Mouse (Mus musculus) common myeloid progenitor, adult 5-6 weeks (primary cell): ENCODE results near the gene Sapcd1. TPM values are rescaled to one million over a fixed set of nuclear protein-coding genes. Genes with fewer than 3 reads are reported as not detected.
"Not testable (repeated sequence)": the region's sequence is repeated elsewhere in the genome, so short reads cannot be mapped to it uniquely, and the experiment has no call there.

Experiments
- ATAC-seq: replicated peaks from 2 replicates; pipeline ENCODE4 v1.8.0; 2016; ENCODE audit warnings: low read depth, mild to moderate bottlenecking, moderate TSS enrichment, inconsistent platforms; ENCODE audit not compliant: poor library complexity, severe bottlenecking
- total RNA-seq: library from RNA; stranded (forward); fragments of 200-1000, 187-1606 nt; gene quantifications from 2 replicates; pipeline ENCODE4 v1.2.3, GENCODE M21; 2017

Sapcd1 gene
- total RNA-seq, 1 experiment from 2014 or later = 1.2 TPM

DNA sequence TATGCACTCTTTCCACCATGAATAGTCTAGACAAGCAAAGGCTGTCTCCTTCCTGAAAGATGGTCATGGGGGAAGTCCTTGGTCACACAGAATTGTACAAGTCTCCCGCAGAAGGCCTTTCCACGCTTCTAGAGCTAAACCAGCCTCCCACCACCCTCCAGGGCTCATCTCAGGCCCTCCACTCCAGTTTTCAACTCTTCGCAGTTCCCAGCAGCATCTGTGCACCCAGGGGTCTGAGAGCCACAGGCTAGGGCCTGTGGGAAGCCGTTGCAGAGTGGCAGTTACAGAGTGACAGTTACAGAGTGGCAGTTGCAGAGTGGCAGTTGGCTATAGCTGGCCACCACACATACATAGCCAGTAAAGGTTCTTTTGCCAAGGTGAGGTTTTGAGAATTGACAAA lies 31.9 kb downstream of the Sapcd1 start:
- ATAC-seq = not testable (repeated sequence)

DNA sequence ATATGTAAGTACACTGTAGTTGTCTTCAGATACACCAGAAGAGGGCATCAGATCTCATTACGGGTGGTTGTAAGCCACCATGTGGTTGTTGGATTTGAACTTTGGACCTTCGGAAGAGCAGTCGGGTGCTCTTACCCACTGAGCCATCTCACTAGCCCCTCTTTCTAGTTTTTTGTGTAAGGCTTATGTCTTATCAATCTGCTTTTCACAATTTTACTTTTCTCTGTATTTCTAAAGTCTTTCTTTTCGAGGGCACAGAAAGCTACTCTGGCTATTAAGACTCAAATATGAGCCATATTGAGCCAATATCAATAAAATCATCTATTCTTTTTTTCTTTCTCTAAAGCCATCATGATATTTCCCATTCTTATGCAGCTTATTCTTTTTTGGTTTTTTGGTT lies 32.6 kb downstream of the Sapcd1 start:
- not testable (repeated sequence) for ATAC-seq

DNA sequence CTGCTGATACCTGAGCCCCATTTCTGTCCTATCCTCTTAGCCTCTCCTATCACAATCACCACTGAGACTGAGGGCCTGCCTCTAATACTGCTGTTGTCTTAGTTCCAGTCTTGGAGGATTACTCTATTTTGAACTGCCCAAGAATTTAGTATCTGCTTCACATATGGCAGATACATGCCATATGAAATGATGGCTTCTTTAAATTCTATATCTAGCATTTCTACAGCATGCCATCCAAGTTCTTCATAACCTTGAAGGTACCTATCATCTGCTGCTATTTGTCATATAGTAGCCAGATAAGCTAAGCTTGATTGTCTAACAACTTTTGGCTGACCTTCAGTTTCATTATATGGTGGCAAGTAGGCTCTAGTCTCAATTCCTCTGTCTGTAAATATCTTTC lies 33.1 kb downstream of the Sapcd1 start:
- no peak for ATAC-seq

GRCm38 (mm10) chr17:34984218-34984617 lies 43.6 kb downstream of the Sapcd1 start:
- ATAC-seq = peak; percentile 41; the same call in 1 of the 2 replicates

DNA sequence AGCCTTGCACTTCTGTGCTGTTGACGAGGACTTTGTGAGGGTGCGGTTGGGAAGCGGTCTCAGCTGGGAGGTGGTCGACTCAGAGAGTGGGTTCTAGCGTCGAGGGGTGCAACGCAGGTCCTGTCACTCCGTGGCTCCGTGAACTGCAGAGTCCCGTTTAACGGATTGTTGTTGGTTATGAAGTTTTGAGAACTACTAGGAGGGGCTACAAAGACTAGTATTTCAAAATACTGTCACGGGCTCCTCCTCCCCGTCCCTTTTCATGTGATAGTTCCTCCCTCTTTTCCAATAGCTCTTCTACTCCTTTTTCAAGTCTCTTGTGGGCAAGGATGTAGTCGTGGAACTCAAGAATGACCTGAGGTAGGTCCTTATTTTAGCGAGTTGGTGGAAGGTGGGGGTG lies 45.5 kb downstream of the Sapcd1 start:
- ATAC-seq = peak; percentile 31

DNA sequence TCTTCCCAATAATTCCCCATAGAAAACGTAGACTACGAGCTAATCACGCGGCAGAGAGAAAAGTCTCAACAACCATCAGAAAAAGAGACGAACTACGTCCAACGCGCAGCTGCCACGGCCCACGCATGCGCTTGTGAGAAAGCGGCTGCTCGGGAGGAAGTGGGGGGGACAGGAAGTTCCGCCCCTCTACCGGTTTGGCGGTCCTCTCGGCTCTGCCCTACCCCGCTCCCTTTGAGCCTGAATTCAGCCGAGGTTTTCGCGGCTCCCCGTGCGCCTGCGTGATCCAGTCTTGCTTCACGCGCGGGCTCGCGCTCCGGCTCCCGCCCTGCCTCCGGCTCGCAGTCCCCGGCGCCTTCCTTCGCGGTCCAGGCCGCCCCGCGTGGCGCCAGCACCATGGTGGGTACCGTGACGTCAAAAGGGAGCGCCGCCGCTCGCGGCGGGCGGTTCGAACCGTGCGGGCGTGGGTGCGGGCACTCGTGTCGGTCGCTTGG lies 46.1 kb downstream of the Sapcd1 start, which contains the start of gene Lsm2:
Gene Lsm2 (plus strand): TSS at position 173 of the 491 bp plus-strand sequence.
- ATAC-seq = peak; percentile 81

DNA sequence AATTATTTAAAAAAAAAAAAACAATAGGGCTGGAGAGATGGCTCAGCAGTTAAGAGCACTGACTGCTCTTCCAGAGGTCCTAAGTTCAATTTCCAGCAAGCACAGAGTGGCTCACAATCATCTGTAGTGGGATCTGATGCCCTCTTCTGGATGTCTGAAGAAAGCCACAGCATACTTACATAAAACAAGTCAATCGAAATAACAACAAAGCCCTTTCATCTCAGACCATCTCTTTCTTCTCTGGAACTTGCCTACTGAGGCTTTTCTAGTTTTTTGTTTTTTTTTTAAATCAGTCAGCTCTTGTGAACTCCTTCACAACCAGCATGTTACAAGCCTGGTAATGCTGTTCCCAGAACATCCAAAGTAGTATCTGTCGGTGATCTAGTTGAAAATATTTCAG lies 47.2 kb downstream of the Sapcd1 start:
- ATAC-seq = no peak

- ATAC-seq = no peak
Observed at GRCm38 (mm10) chr17:34979631-34980030, 48.2 kb downstream of the Sapcd1 start.

DNA sequence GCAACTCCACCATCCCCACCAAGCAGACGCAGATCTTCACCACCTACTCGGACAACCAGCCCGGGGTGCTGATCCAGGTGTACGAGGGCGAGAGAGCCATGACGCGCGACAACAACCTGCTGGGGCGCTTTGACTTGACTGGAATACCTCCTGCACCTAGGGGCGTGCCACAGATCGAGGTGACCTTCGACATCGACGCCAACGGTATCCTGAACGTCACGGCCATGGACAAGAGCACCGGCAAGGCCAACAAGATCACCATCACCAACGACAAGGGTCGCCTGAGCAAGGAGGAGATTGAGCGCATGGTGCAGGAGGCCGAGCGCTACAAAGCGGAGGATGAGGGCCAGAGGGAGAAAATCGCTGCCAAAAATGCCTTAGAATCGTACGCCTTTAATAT lies 49.6 kb downstream of the Sapcd1 start:
- no peak for ATAC-seq

DNA sequence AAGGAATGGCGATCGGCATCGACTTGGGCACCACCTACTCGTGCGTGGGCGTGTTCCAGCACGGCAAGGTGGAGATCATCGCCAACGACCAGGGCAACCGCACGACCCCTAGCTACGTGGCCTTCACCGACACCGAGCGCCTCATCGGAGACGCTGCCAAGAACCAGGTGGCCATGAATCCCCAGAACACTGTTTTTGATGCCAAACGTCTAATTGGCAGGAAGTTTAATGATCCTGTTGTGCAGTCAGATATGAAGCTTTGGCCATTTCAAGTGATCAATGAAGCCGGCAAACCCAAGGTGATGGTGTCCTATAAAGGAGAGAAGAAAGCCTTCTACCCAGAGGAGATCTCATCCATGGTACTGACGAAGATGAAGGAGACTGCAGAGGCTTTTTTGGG lies 50.8 kb downstream of the Sapcd1 start:
- ATAC-seq = no peak

Other genes starting within 250 kb of the Sapcd1 start
- not detected in 2 replicates for gene Cyp21a1, start 223.5 kb downstream of the Sapcd1 start, total RNA-seq
- 10.0 and 32.9 TPM in 2 replicates for gene Stk19, start 191.1 kb downstream of the Sapcd1 start, total RNA-seq
- gene Dxo, start 191.0 kb downstream of the Sapcd1 start, total RNA-seq = 21.2 and 27.9 TPM in 2 replicates
- 28.9 and 33.8 TPM in 2 replicates for gene Skiv2l, start 177.8 kb downstream of the Sapcd1 start, total RNA-seq
- 39.6 and 41.9 TPM in 2 replicates for gene Nelfe, start 177.6 kb downstream of the Sapcd1 start, total RNA-seq
- gene Cfb, start 165.5 kb downstream of the Sapcd1 start, total RNA-seq = not detected in 2 replicates
- gene Zbtb12, start 148.5 kb downstream of the Sapcd1 start, total RNA-seq = 11.1 and 16.2 TPM in 2 replicates
- gene Gm20547, start 146.0 kb downstream of the Sapcd1 start, total RNA-seq = not detected in 2 replicates
- 2.8 and 10.0 TPM in 2 replicates for gene C2, start 129.8 kb downstream of the Sapcd1 start, total RNA-seq
- 96.6 and 107 TPM in 2 replicates for gene Ehmt2, start 129.5 kb downstream of the Sapcd1 start, total RNA-seq
- gene Slc44a4, start 113.5 kb downstream of the Sapcd1 start, total RNA-seq = not detected in 2 replicates
- 3.4 and 5.0 TPM in 2 replicates for gene Neu1, start 96.8 kb downstream of the Sapcd1 start, total RNA-seq
- 79.3 and 84.3 TPM in 2 replicates for gene Hspa1b, start 68.8 kb downstream of the Sapcd1 start, total RNA-seq
- not detected in 2 replicates for gene Gm20481, start 58.1 kb downstream of the Sapcd1 start, total RNA-seq
- gene Hspa1a, start 55.9 kb downstream of the Sapcd1 start, total RNA-seq = 33.5 and 47.4 TPM in 2 replicates
- gene Hspa1l, start 55.3 kb downstream of the Sapcd1 start, total RNA-seq = 0.63 TPM in 1 of 2 replicates, not detected in the other
- 26.9 and 34.1 TPM in 2 replicates for gene Lsm2, start 46.2 kb downstream of the Sapcd1 start, total RNA-seq
- 174 and 210 TPM in 2 replicates for gene Vars, start 27.0 kb downstream of the Sapcd1 start, total RNA-seq
- 0.32 TPM in 1 of 2 replicates, not detected in the other for gene Vwa7, start 11.4 kb downstream of the Sapcd1 start, total RNA-seq
- 3.8 and 4.2 TPM in 2 replicates for gene Msh5, start 18.7 kb upstream of the Sapcd1 start, total RNA-seq
- 214 and 220 TPM in 2 replicates for gene Clic1, start 21.9 kb upstream of the Sapcd1 start, total RNA-seq
- gene Ddah2, start 31.0 kb upstream of the Sapcd1 start, total RNA-seq = 21.3 and 26.7 TPM in 2 replicates
- gene Ly6g6c, start 37.4 kb upstream of the Sapcd1 start, total RNA-seq = not detected in 2 replicates
- not detected in 2 replicates for gene Mpig6b, start 38.2 kb upstream of the Sapcd1 start, total RNA-seq
- gene Ly6g6e, start 48.9 kb upstream of the Sapcd1 start, total RNA-seq = not detected in 2 replicates
- not detected in 2 replicates for gene Ly6g6d, start 50.0 kb upstream of the Sapcd1 start, total RNA-seq
- gene Ly6g6f, start 57.6 kb upstream of the Sapcd1 start, total RNA-seq = not detected in 2 replicates
- gene Abhd16a, start 61.2 kb upstream of the Sapcd1 start, total RNA-seq = 33.1 and 38.8 TPM in 2 replicates
- not detected in 2 replicates for gene Ly6g5c, start 80.3 kb upstream of the Sapcd1 start, total RNA-seq
- not detected in 2 replicates for gene Ly6g5b, start 87.4 kb upstream of the Sapcd1 start, total RNA-seq
- 39.5 and 50.1 TPM in 2 replicates for gene Gpank1, start 93.4 kb upstream of the Sapcd1 start, total RNA-seq
- gene Csnk2b, start 94.0 kb upstream of the Sapcd1 start, total RNA-seq = 286 and 306 TPM in 2 replicates
- gene D17H6S53E, start 98.4 kb upstream of the Sapcd1 start, total RNA-seq = 6.3 and 8.2 TPM in 2 replicates
- gene Apom, start 104.0 kb upstream of the Sapcd1 start, total RNA-seq = not detected in 2 replicates
- 58.8 and 103 TPM in 2 replicates for gene Bag6, start 107.2 kb upstream of the Sapcd1 start, total RNA-seq
- gene Prrc2a, start 136.9 kb upstream of the Sapcd1 start, total RNA-seq = 74.7 and 110 TPM in 2 replicates
- 4.7 and 5.4 TPM in 2 replicates for gene Aif1, start 148.1 kb upstream of the Sapcd1 start, total RNA-seq
- gene Lst1, start 160.4 kb upstream of the Sapcd1 start, total RNA-seq = 44.3 and 51.6 TPM in 2 replicates
- gene Ltb, start 166.4 kb upstream of the Sapcd1 start, total RNA-seq = 1.1 and 1.8 TPM in 2 replicates
- gene Tnf, start 174.0 kb upstream of the Sapcd1 start, total RNA-seq = 9.4 and 11.3 TPM in 2 replicates
- not detected in 2 replicates for gene Lta, start 177.3 kb upstream of the Sapcd1 start, total RNA-seq
- not detected in 2 replicates for gene Gm16181, start 192.8 kb upstream of the Sapcd1 start, total RNA-seq
- 1.6 and 1.8 TPM in 2 replicates for gene Atp6v1g2, start 205.6 kb upstream of the Sapcd1 start, total RNA-seq
- 5.2 and 7.0 TPM in 2 replicates for gene Nfkbil1, start 207.8 kb upstream of the Sapcd1 start, total RNA-seq
- gene Ddx39b, start 213.7 kb upstream of the Sapcd1 start, total RNA-seq = 199 and 218 TPM in 2 replicates
- 427 and 466 TPM in 2 replicates for gene H2-D1, start 234.7 kb upstream of the Sapcd1 start, total RNA-seq